Mouse (Mus musculus): ENCODE measurements around the gene Ccdc149. TPM values are rescaled to one million over a fixed set of nuclear protein-coding genes. Genes with fewer than 3 reads are reported as not detected.

Ccdc149 gene
- not detected for total RNA-seq (2023)

GRCm38 (mm10) chr5:52470991-52471801, at the start of gene Ccdc149:
Ccdc149 (minus strand) TSS chr5:52471521.

DNA sequence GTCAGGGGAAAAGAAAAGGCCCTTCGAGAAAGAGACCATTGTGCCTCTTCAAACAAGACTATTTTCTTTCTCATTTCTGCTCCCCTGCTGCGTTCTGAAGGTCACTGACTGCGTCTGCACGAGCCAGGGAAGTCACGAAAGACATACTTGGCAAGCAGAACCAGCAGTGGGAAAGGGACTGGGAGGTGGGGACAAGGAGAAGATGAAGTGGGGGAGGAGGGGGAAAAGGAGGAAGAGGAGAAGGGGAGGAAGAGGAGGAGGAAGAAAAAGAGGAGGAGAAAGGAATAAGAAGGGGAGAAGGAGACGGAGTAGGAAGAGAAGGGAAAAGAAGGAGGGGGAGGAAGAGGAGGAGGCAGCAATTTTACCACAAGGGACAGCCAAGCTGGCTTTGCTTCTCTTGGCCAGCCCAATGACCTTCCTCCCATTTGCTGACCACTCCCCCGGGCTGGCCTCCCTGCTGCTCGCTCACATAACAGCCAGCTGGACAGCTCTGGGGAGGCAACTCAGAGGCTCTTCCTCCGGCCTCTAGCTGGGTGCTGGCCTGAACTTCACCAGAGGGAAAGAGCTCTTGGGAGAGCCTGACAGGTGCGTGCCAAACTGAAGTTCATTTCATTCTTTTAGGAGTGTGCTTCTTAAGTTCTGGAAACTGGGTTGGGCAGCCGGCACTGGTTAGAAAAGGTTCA, 107.7 kb downstream of the Ccdc149 start, which contains the start of gene Sod3:
TSS of gene Sod3 (plus strand) at position 324 of the 683 bp plus-strand sequence.

Other genes with a start within 250 kb of the Ccdc149 start
- gene Sod3, start 107.7 kb downstream of the Ccdc149 start, total RNA-seq (2023) = not detected
- not detected for gene Lgi2, start 94.9 kb upstream of the Ccdc149 start, total RNA-seq (2023)
- gene Sepsecs, start 198.2 kb upstream of the Ccdc149 start, total RNA-seq (2023) = 10 to 100 TPM; 14.4 to 15.3 TPM